Mouse (Mus musculus) limb, embryonic 10.5 days (tissue): Measurements from ENCODE around the gene Kdelc2. TPM values are rescaled to one million over a fixed set of nuclear protein-coding genes. Genes with fewer than 3 reads are reported as not detected.

Experiments
- DNase-seq: peaks from one replicate; pipeline ENCODE4 v3.0.0-alpha.2; 2017; ENCODE audit warnings: low spot score
- H3K27ac ChIP-seq: fragments of 300-500 bp; sonication (generic); 2 replicates; pipeline ENCODE4 v1.5.1; 2016; ENCODE audit warnings: mild to moderate bottlenecking
- H3K27me3 ChIP-seq: fragments of 300-500 bp; sonication (generic); 2 replicates; pipeline ENCODE4 v1.6.1; 2016; ENCODE audit warnings: low read depth, mild to moderate bottlenecking; ENCODE audit not compliant: poor library complexity, severe bottlenecking
- H3K36me3 ChIP-seq: fragments of 300-500 bp; sonication (generic); 2 replicates; pipeline ENCODE4 v1.6.1; 2016; ENCODE audit warnings: mild to moderate bottlenecking, moderate library complexity
- H3K4me1 ChIP-seq: fragments of 300-500 bp; sonication (generic); 2 replicates; pipeline ENCODE4 v1.6.1; 2016
- H3K4me3 ChIP-seq: fragments of 300-500 bp; sonication (generic); 2 replicates; pipeline ENCODE4 v1.5.1; 2016; ENCODE audit warnings: mild to moderate bottlenecking, moderate library complexity
- H3K9me3 ChIP-seq: fragments of 300-500 bp; sonication (generic); replicated peaks from 2 replicates; pipeline ENCODE4 v1.6.1; 2016; ENCODE audit warnings: mild to moderate bottlenecking
- WGBS: fragments of 180-500 bp; shearing (Covaris S2); methylation state at CpG from one replicate; pipeline ENCODE4 v1.1.7; 2016; 5-methylcytosine and 5-hydroxymethylcytosine counted together
- polyA plus RNA-seq: library from polyadenylated mRNA; unstranded; fragments of >200 nt; fragmentation: Nextera tagmentation; extraction: Ambion mirVana; gene quantifications from 2 replicates; pipeline ENCODE4 v1.2.1, GENCODE M21; 2016

The Kdelc2 gene
- polyA plus RNA-seq = 9.3 and 10.3 TPM in 2 replicates

GRCm38 (mm10) chr9:53383951-53384866, at the start of gene Kdelc2:
Gene Kdelc2, plus strand, starts transcription at chr9:53384025.
- under 1% methylated on average over 75 of the region's 75 CpGs for WGBS
- peak within 1 kb of the TSS; percentile 84 for H3K4me3 ChIP-seq
- no peaks in the 10 kb centered on the region for H3K27me3 ChIP-seq
- H3K27ac ChIP-seq = peak within 1 kb of the TSS; percentile 97
- H3K4me1 ChIP-seq = peaks cover 15% of the 10 kb centered on the region
- H3K36me3 ChIP-seq = no peaks in the 10 kb centered on the region
- DNase-seq = peak; percentile 84
- H3K9me3 ChIP-seq = no peaks in the 10 kb centered on the region

GRCm38 (mm10) chr9:53335131-53335530, 48.7 kb upstream of the Kdelc2 start:
- WGBS = 89% methylated on average over 3 of the region's 3 CpGs
- no peak for DNase-seq
- no peaks in the 10 kb centered on the region for H3K36me3 ChIP-seq
- no peaks in the 10 kb centered on the region for H3K9me3 ChIP-seq
- H3K4me3 ChIP-seq = no peak overlapping the region
- 0 out of 2 replicates have a peak, but pooled peaks cover 7% of the 10 kb centered on the region for H3K4me1 ChIP-seq
- no peaks in the 10 kb centered on the region for H3K27me3 ChIP-seq
- H3K27ac ChIP-seq = no peak overlapping the region

- Histone ChIP-seq H3K27me3 (peaks cover 8% of the 10 kb centered on the region; the same call in 1 of the 2 replicates), H3K36me3 (no peaks in the 10 kb centered on the region), H3K9me3 (no peaks in the 10 kb centered on the region), H3K4me3 (no peak overlapping the region), H3K4me1 (peaks cover 17% of the 10 kb centered on the region), H3K27ac (no peak overlapping the region)
- WGBS = 80% methylated on average over 7 of the region's 7 CpGs
- DNase-seq = no peak
Measured at GRCm38 (mm10) chr9:53339603-53340002, 44.2 kb upstream of the Kdelc2 start.

GRCm38 (mm10) chr9:53340328-53340916, 43.4 kb upstream of the Kdelc2 start:
- Histone ChIP-seq H3K27ac (no peak overlapping the region), H3K36me3 (no peaks in the 10 kb centered on the region), H3K9me3 (no peaks in the 10 kb centered on the region), H3K4me1 (peaks cover 17% of the 10 kb centered on the region), H3K27me3 (peaks cover 8% of the 10 kb centered on the region; the same call in 1 of the 2 replicates), H3K4me3 (peak overlapping the region; percentile 54)
- WGBS = 39% methylated on average over 17 of the region's 17 CpGs
- DNase-seq = peak; percentile 35

GRCm38 (mm10) chr9:53340969-53341368, 42.9 kb upstream of the Kdelc2 start:
- Histone ChIP-seq H3K36me3 (no peaks in the 10 kb centered on the region), H3K27ac (no peak overlapping the region), H3K4me1 (peaks cover 17% of the 10 kb centered on the region), H3K9me3 (no peaks in the 10 kb centered on the region), H3K4me3 (peak overlapping the region; percentile 54), H3K27me3 (peaks cover 8% of the 10 kb centered on the region; the same call in 1 of the 2 replicates)
- peak; percentile 54 for DNase-seq
- WGBS = 6% methylated on average over 14 of the region's 14 CpGs

- Histone ChIP-seq H3K9me3 (no peaks in the 10 kb centered on the region), H3K4me1 (peaks cover 17% of the 10 kb centered on the region), H3K27me3 (peaks cover 8% of the 10 kb centered on the region; the same call in 1 of the 2 replicates), H3K36me3 (no peaks in the 10 kb centered on the region), H3K27ac (no peak overlapping the region), H3K4me3 (no peak overlapping the region)
- WGBS = 86% methylated on average over 3 of the region's 3 CpGs
- DNase-seq = no peak
Measured at GRCm38 (mm10) chr9:53341981-53342380, 41.8 kb upstream of the Kdelc2 start.

GRCm38 (mm10) chr9:53344646-53345432, 39.0 kb upstream of the Kdelc2 start:
- no peaks in the 10 kb centered on the region for H3K36me3 ChIP-seq
- H3K4me1 ChIP-seq = peaks cover 12% of the 10 kb centered on the region
- 89% methylated on average over 9 of the region's 9 CpGs for WGBS
- peaks cover 8% of the 10 kb centered on the region; the same call in 1 of the 2 replicates for H3K27me3 ChIP-seq
- DNase-seq = no peak
- H3K27ac ChIP-seq = no peak overlapping the region
- no peak overlapping the region for H3K4me3 ChIP-seq
- H3K9me3 ChIP-seq = no peaks in the 10 kb centered on the region

GRCm38 (mm10) chr9:53345728-53346127, 38.1 kb upstream of the Kdelc2 start:
- no peak overlapping the region for H3K4me3 ChIP-seq
- no peak for DNase-seq
- H3K9me3 ChIP-seq = no peaks in the 10 kb centered on the region
- no peaks in the 10 kb centered on the region for H3K36me3 ChIP-seq
- no peak overlapping the region for H3K27ac ChIP-seq
- peaks cover 5% of the 10 kb centered on the region for H3K4me1 ChIP-seq
- WGBS = 48% methylated on average over 3 of the region's 3 CpGs
- H3K27me3 ChIP-seq = peaks cover 8% of the 10 kb centered on the region; the same call in 1 of the 2 replicates

GRCm38 (mm10) chr9:53346402-53346801, 37.4 kb upstream of the Kdelc2 start:
- H3K9me3 ChIP-seq = no peaks in the 10 kb centered on the region
- no peak for DNase-seq
- H3K27ac ChIP-seq = no peak overlapping the region
- peaks cover 8% of the 10 kb centered on the region; the same call in 1 of the 2 replicates for H3K27me3 ChIP-seq
- no peaks in the 10 kb centered on the region for H3K36me3 ChIP-seq
- H3K4me1 ChIP-seq = no peaks in the 10 kb centered on the region
- no peak overlapping the region for H3K4me3 ChIP-seq
- 62% methylated on average over 6 of the region's 6 CpGs for WGBS

- no peak overlapping the region for H3K27ac ChIP-seq
- no peaks in the 10 kb centered on the region for H3K4me1 ChIP-seq
- no peak for DNase-seq
- H3K4me3 ChIP-seq = no peak overlapping the region
- H3K9me3 ChIP-seq = no peaks in the 10 kb centered on the region
- 77% methylated on average over 1 of the region's 1 CpGs for WGBS
- no peaks in the 10 kb centered on the region for H3K27me3 ChIP-seq
- no peaks in the 10 kb centered on the region for H3K36me3 ChIP-seq
Measured at GRCm38 (mm10) chr9:53349211-53349610, 34.6 kb upstream of the Kdelc2 start.

- WGBS = 85% methylated on average over 2 of the region's 2 CpGs
- Histone ChIP-seq H3K4me3 (no peak overlapping the region), H3K36me3 (no peaks in the 10 kb centered on the region), H3K4me1 (no peaks in the 10 kb centered on the region), H3K27ac (no peak overlapping the region), H3K27me3 (no peaks in the 10 kb centered on the region), H3K9me3 (no peaks in the 10 kb centered on the region)
- no peak for DNase-seq
Measured at GRCm38 (mm10) chr9:53350331-53350730, 33.5 kb upstream of the Kdelc2 start.

- 91% methylated on average over 6 of the region's 6 CpGs for WGBS
- Histone ChIP-seq H3K27ac (no peak overlapping the region), H3K9me3 (no peaks in the 10 kb centered on the region), H3K36me3 (no peaks in the 10 kb centered on the region), H3K4me3 (no peak overlapping the region), H3K27me3 (no peaks in the 10 kb centered on the region), H3K4me1 (no peaks in the 10 kb centered on the region)
- no peak for DNase-seq
Measured at GRCm38 (mm10) chr9:53351899-53352298, 31.9 kb upstream of the Kdelc2 start.
